Mouse (Mus musculus): ENCODE results near the gene Kxd1.
A peak's percentile ranks its signal among the peaks of the same experiment; 100 is the strongest.

The Kxd1 gene

GRCm38 (mm10) chr8:70493692-70494415, 33.9 kb downstream of the Kxd1 start:
- DNase-seq (ENCODE audit: low spot score) = no peak

- no peak for DNase-seq (ENCODE audit: low spot score)
Measured at GRCm38 (mm10) chr8:70492664-70493640, 34.8 kb downstream of the Kxd1 start, which contains the start of gene Crlf1. TSS of gene Crlf1 (plus strand) at chr8:70493158.

- no peak for DNase-seq (ENCODE audit: low spot score)
Measured at GRCm38 (mm10) chr8:70490880-70491495, 36.8 kb downstream of the Kxd1 start.

- no peak for DNase-seq (ENCODE audit: low spot score)
Measured at GRCm38 (mm10) chr8:70490061-70490879, 37.5 kb downstream of the Kxd1 start.

GRCm38 (mm10) chr8:70489576-70489975, 38.2 kb downstream of the Kxd1 start:
- no peak for DNase-seq (ENCODE audit: low spot score)

- DNase-seq (ENCODE audit: low spot score) = no peak
Measured at GRCm38 (mm10) chr8:70488931-70489470, 38.8 kb downstream of the Kxd1 start.

GRCm38 (mm10) chr8:70487993-70488796, 39.6 kb downstream of the Kxd1 start:
- no peak for DNase-seq (ENCODE audit: low spot score)

GRCm38 (mm10) chr8:70486941-70487520, 40.7 kb downstream of the Kxd1 start, which contains the start of gene Tmem59l:
TSS of gene Tmem59l (minus strand) at chr8:70487358.
- no peak for DNase-seq (ENCODE audit: low spot score)

GRCm38 (mm10) chr8:70486191-70486681, 41.5 kb downstream of the Kxd1 start:
- no peak for DNase-seq (ENCODE audit: low spot score)

- DNase-seq (ENCODE audit: low spot score) = no peak
Measured at GRCm38 (mm10) chr8:70482943-70483342, 44.8 kb downstream of the Kxd1 start.

GRCm38 (mm10) chr8:70481908-70482307, 45.8 kb downstream of the Kxd1 start:
- no peak for DNase-seq (ENCODE audit: low spot score)

- DNase-seq (ENCODE audit: low spot score) = no peak
Measured at GRCm38 (mm10) chr8:70477269-70477982, 50.3 kb downstream of the Kxd1 start.

- peak; percentile 97 for DNase-seq (ENCODE audit: low spot score)
Measured at GRCm38 (mm10) chr8:70476333-70477268, 51.2 kb downstream of the Kxd1 start, which contains the start of gene Klhl26. TSS of gene Klhl26 (minus strand) at chr8:70476968.

GRCm38 (mm10) chr8:70471856-70472255, 55.9 kb downstream of the Kxd1 start:
- no peak for DNase-seq (ENCODE audit: low spot score)

GRCm38 (mm10) chr8:70469938-70470337, 57.8 kb downstream of the Kxd1 start:
- no peak for DNase-seq (ENCODE audit: low spot score)

GRCm38 (mm10) chr8:70469295-70469916, 58.4 kb downstream of the Kxd1 start:
- DNase-seq (ENCODE audit: low spot score) = no peak

GRCm38 (mm10) chr8:70468733-70469132, 59.0 kb downstream of the Kxd1 start:
- DNase-seq (ENCODE audit: low spot score) = no peak

All from urinary bladder, postnatal 25 days (tissue).